Mouse (Mus musculus): Measurements from ENCODE around the gene Cmip. TPM values are rescaled to one million over a fixed set of nuclear protein-coding genes. Genes with fewer than 3 reads are reported as not detected.
A peak's percentile ranks its signal among the peaks of the same experiment; 100 is the strongest.

Cmip gene
- total RNA-seq, 2 experiments from 2014 or later = 115 to 162 TPM

GRCm38 (mm10) chr8:117493543-117493942 is 236.7 kb downstream of the Cmip start:
- no peak for DNase-seq (ENCODE audit: low spot score in 2 of 2)

DNA sequence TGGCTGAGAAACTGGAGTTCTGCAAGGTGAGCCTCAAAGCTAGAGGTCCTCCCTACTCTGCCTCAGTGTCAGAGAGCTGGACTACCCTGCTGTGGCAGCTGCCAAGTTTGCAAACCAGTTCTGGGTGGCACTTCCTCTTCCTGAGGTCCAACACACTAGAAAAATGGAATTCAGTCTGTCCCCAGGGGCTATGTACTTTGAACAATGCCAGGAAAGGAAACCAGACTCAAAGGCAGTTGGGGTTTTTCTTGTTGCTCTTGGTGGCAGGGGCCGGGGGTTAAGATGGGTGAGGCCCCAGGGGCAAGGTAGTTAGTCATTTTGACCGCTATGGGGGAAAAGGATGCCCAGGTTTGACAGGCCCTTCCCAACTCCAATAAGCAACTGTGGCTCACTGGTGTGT is 238.0 kb downstream of the Cmip start:
- DNase-seq (ENCODE audit: low spot score in 2 of 2) = no peak

DNA sequence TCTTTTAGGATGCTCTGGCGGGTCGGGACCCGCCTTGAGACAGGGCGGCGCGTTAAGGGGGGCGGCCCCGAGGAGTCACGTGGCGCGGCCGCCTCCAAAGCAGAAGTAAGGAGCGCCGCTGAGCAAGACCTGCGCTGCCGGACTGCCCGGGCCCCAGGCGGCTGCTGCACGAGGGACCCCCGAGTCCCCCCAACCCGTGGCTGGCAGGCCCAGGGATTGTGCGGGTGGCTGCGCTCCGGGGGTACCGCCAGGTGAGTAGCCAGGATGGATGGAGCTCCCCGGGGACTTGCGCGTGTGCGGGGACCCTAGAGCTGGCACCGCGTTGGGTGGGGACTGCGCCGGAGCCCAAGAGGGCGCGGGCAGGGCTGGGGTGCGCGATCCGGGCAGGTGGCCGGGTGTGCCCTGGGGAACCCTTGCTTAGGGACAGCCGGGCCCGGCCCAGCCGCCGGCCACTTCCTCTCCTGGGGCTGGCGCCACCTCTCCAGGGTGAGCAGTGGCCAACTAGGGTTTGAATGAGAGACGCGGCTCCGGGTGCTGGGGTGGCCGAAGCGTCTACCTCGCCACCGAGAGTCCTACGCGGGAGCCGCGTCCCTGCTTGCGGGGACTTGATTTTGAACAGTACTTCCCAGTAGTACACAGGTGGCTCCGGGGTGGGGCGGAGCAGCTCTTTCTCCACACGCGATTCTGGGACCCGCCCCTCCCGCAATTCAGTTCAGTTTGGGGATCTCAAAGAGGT is 241.5 kb downstream of the Cmip start, which contains the start of gene Plcg2:
TSS of gene Plcg2 (plus strand) at position 113 of the 736 bp plus-strand sequence.
- peak; percentile 43 to 58 for DNase-seq (ENCODE audit: low spot score in 2 of 2)

- DNase-seq (ENCODE audit: low spot score in 2 of 2) = no peak
Measured at GRCm38 (mm10) chr8:117498915-117499540, 242.2 kb downstream of the Cmip start.

- no peak for DNase-seq (ENCODE audit: low spot score in 2 of 2)
Measured at GRCm38 (mm10) chr8:117500232-117500823, 243.5 kb downstream of the Cmip start.

DNA sequence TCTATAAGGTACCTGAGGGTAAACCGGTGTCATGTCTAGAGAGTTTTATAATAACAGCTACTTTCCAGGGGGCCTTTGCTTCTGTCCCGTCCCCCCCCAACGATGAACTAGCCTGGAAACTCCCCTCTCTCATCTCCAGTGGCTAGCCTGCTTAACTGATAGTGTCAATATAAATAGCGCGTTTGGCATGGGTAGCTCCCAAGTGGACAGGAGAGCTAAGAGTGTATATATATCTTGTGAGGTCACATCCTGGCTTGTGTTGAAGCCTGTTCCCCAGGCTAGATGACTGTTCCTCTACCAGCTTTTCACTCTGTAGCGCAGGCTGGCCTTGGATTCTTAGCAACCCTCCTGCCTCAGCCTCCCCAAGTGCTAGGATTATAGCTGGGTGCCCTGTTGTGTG is 244.5 kb downstream of the Cmip start:
- no peak for DNase-seq (ENCODE audit: low spot score in 2 of 2)

DNA sequence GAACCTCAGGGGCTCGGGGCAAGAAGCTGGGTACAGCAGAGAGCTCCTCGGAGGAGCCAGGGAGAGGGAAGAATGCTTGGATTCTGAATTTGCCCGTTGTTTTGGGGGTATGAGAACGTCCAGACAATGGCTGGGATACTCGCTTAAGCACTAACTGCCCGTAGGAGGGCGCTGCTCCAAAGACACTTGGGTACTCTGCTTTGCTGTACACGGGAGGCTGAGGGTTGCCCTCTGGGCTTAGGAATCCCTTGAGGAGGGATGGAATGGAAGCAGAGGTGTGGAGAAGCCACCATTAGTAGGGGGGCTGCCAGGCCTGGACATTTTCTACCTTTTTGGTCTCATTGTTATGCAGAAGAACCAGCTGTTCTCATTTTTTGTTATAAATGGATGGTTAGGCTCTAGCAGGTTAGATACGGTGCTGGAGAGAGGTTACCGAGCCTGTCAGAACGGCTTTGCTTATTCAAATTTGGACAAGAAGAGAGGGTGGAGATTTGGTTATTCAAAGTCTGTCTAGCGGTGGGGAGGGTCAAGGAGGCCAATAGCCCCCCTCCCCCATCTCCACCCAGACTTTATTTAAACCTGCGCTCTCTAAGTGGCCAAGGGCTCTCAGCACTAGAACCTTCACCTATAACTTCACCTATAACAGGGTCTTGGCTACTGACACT is 246.7 kb downstream of the Cmip start:
- no peak for DNase-seq (ENCODE audit: low spot score in 2 of 2)

DNA sequence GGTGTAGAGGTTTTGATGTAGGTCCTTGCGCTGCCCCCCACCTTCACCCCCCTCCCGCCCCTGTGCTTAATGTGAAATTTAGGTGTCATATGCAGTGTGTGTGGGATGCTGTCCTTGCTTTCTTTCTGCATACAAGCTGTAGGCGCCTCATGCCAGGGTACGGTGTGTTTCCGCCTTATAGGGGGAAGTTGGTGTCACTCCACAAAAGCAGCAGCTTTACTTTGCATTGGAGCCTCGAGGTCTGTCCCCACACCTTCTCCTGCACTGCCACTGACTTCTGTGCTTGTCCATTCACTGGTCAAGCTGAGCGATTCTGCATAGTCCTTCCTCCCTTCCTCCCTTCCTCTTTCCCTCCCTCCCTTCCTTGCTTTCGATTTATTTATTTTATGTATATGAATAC is 250.8 kb downstream of the Cmip start:
- DNase-seq (ENCODE audit: low spot score in 2 of 2) = no peak

Small RNAs within 50 kb of the gene (microRNA-seq; reads per million reads assigned to microRNA genes)
- gene Mir7077 (ENCODE audit: borderline number of aligned reads in 2 of 2) (0 reads per million in 2 experiments), gene Mir7078 (ENCODE audit: borderline number of aligned reads in 2 of 2) (0 reads per million in 2 experiments)

Other genes with a start within 250 kb of the Cmip start
- gene Pkd1l2, start 174.6 kb upstream of the Cmip start, total RNA-seq (2021) = 1 to 10 TPM; 1.0 to 2.9 TPM
- under 1 TPM in 1 of 2 experiments, not detected in 1; 0.42 TPM for gene Bco1, start 161.2 kb upstream of the Cmip start, total RNA-seq (2021)
- 10 to 100 TPM in 1 of 2 experiments, 1 to 10 TPM in 1; 7.4 to 13.2 TPM for gene Gan, start 98.9 kb upstream of the Cmip start, total RNA-seq (2021)
- 1 to 10 TPM; 4.3 to 6.4 TPM for gene Plcg2, start 241.2 kb downstream of the Cmip start, total RNA-seq (2021)